Mouse (Mus musculus): ENCODE measurements around the gene Morn1. TPM values are rescaled to one million over a fixed set of nuclear protein-coding genes. Genes with fewer than 3 reads are reported as not detected.

The Morn1 gene
- total and polyA plus RNA-seq, 3 experiments: 3.8 to 8.7 (median 4.0) TPM

DNA sequence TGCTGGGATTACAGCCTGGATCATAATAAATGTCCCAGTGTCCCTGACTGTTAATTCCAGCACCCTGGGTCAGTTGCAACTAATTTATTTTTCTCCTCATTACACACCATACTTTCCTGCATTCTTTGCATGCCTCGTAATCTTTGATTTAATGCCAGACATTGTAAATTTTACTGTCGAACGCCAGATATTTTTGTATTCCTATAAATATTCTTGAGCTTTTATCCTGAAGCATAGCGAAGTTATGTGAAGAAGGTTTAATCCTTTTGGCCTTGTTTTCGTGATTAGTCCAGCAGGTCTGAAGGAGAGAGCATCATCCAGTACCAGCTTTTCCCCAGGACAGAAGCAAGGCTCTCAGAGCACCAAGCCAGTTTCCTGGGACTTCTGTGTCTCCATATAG lies 23.1 kb downstream of the Morn1 start:
- Histone ChIP-seq H3K79me2 (replicated peaks; ENCODE audit: control insufficient read depth, extremely low read depth, insufficient read depth, poor library complexity, severe bottlenecking) (no peaks in the 10 kb centered on the region), H3K9me3 (replicated peaks; ENCODE audit: low read length) (no peaks in the 10 kb centered on the region), H3K4me1 (ENCODE audit: control insufficient read depth in 1 of 2, insufficient read depth in 2 of 2) (no peaks in the 10 kb centered on the region), H3K9ac (ENCODE audit: insufficient read depth, low read depth) (no peak overlapping the region), H3K4me3 (replicated peaks in 1 of 3; ENCODE audit: low read depth in 2 of 3, low read length in 2 of 3, poor library complexity in 1 of 3) (no peak overlapping the region), H3K36me3 (replicated peaks in 1 of 2; ENCODE audit: control insufficient read depth in 1 of 2, insufficient read depth in 1 of 2, low read length in 1 of 2) (peaks cover 21 to 58% of the 10 kb centered on the region in 2 experiments), H3K27me3 (replicated peaks) (no peaks in the 10 kb centered on the region), H3K27ac (ENCODE audit: insufficient read depth, low read depth) (no peak overlapping the region), H3K4me2 (ENCODE audit: insufficient read depth, low read depth, poor library complexity, severe bottlenecking) (no peak overlapping the region)
- dilution Hi-C loops (cut with MboI; ENCODE audit: extremely low pct_ligation_motif_present, extremely low pct_unique_long_range_greater_than_20kb, low sequenced_read_pairs): no loop called here
- no peak for TF ChIP-seq ZMIZ1 (IDR thresholded peaks at IDR 0.05; ENCODE audit: low read depth, low read length)
- TF ChIP-seq SMC3 (IDR thresholded peaks at IDR 0.05; ENCODE audit: low read depth, low read length): no peak
- no peak for TF ChIP-seq MAZ (IDR thresholded peaks at IDR 0.05; ENCODE audit: low read depth, low read length)
- no peak for TF ChIP-seq JUND (conservative IDR thresholded peaks at IDR 0.05; ENCODE audit: low read depth, low read length)
- TF ChIP-seq USF2 (conservative IDR thresholded peaks at IDR 0.05; ENCODE audit: low read depth, low read length): no peak
- no peak for TF ChIP-seq NELFE (IDR thresholded peaks at IDR 0.05; ENCODE audit: low read depth, low read length)
- no peak for TF ChIP-seq RCOR1 (conservative IDR thresholded peaks at IDR 0.05; ENCODE audit: low read depth, low read length)
- no peak for TF ChIP-seq GABPA (IDR thresholded peaks at IDR 0.05; ENCODE audit: insufficient replicate concordance, low read depth, low read length)
- TF ChIP-seq UBTF (IDR thresholded peaks at IDR 0.05; ENCODE audit: low read depth, low read length): no peak
- TF ChIP-seq ETS1 (conservative IDR thresholded peaks at IDR 0.05; ENCODE audit: low read depth, low read length): no peak
- TF ChIP-seq E2F4 (IDR thresholded peaks at IDR 0.05; ENCODE audit: insufficient replicate concordance, low read depth, low read length): no peak
- no peak for TF ChIP-seq PAX5 (IDR thresholded peaks at IDR 0.05; ENCODE audit: low read length)
- no peak for TF ChIP-seq HCFC1 (IDR thresholded peaks at IDR 0.05; ENCODE audit: low read depth, low read length)
- TF ChIP-seq CTCF (conservative IDR thresholded peaks at IDR 0.05 in 1 of 2, IDR thresholded peaks at IDR 0.05 in 1 of 2; ENCODE audit: low read depth in 2 of 2, low read length in 2 of 2): no peak
- TF ChIP-seq CHD1 (IDR thresholded peaks at IDR 0.05; ENCODE audit: low read depth, low read length): no peak
- TF ChIP-seq POLR2A (IDR thresholded peaks at IDR 0.05; ENCODE audit: low read depth, low read length): no peak
- TF ChIP-seq NRF1 (IDR thresholded peaks at IDR 0.05; ENCODE audit: low read depth, low read length): no peak
- TF ChIP-seq POLR2AphosphoS2 (IDR thresholded peaks at IDR 0.05; ENCODE audit: low read depth, low read length): no peak
- no peak for DNase-seq (ENCODE audit: extremely low read depth)
- in situ Hi-C loops (cut with MboI; ENCODE audit: low pct_ligation_motif_present, low pct_unique_long_range_greater_than_20kb, low sequenced_read_pairs): no loop called here

GRCm38 (mm10) chr4:155113766-155114410 lies 27.5 kb downstream of the Morn1 start:
- H3K4me3 ChIP-seq (replicated peaks in 1 of 3; ENCODE audit: low read depth in 2 of 3, low read length in 2 of 3, poor library complexity in 1 of 3): no peak overlapping the region
- peaks cover 18 to 32% of the 10 kb centered on the region in 2 experiments for H3K4me1 ChIP-seq (ENCODE audit: control insufficient read depth in 1 of 2, insufficient read depth in 2 of 2)
- H3K9ac ChIP-seq (ENCODE audit: insufficient read depth, low read depth): no peak overlapping the region
- TF ChIP-seq MEF2A (IDR thresholded peaks at IDR 0.05; ENCODE audit: borderline replicate concordance, low read depth, low read length) (no peak), ZNF384 (IDR thresholded peaks at IDR 0.05; ENCODE audit: low read depth, low read length) (no peak), CHD2 (IDR thresholded peaks at IDR 0.05; ENCODE audit: low read length) (no peak), JUN (IDR thresholded peaks at IDR 0.05; ENCODE audit: insufficient read depth, low read depth, low read length) (no peak), CHD1 (IDR thresholded peaks at IDR 0.05; ENCODE audit: low read depth, low read length) (no peak), MAZ (IDR thresholded peaks at IDR 0.05; ENCODE audit: low read depth, low read length) (no peak), EP300 (IDR thresholded peaks at IDR 0.05; ENCODE audit: low read length) (no peak), PAX5 (IDR thresholded peaks at IDR 0.05; ENCODE audit: low read length) (no peak), JUND (conservative IDR thresholded peaks at IDR 0.05; ENCODE audit: low read depth, low read length) (no peak), E2F4 (IDR thresholded peaks at IDR 0.05; ENCODE audit: insufficient replicate concordance, low read depth, low read length) (no peak), TCF12 (IDR thresholded peaks at IDR 0.05; ENCODE audit: low read depth, low read length) (no peak), KAT2A (IDR thresholded peaks at IDR 0.05; ENCODE audit: insufficient replicate concordance, low read length) (no peak), MYC (IDR thresholded peaks at IDR 0.05; ENCODE audit: low read depth, low read length) (no peak), IRF4 (IDR thresholded peaks at IDR 0.05; ENCODE audit: low read depth, low read length) (no peak), MXI1 (IDR thresholded peaks at IDR 0.05; ENCODE audit: low read depth, low read length) (no peak), GABPA (IDR thresholded peaks at IDR 0.05; ENCODE audit: insufficient replicate concordance, low read depth, low read length) (no peak), MAFK (IDR thresholded peaks at IDR 0.05; ENCODE audit: insufficient replicate concordance, low read length) (no peak), POLR2A (IDR thresholded peaks at IDR 0.05; ENCODE audit: low read depth, low read length) (no peak), RAD21 (IDR thresholded peaks at IDR 0.05; ENCODE audit: low read depth, low read length) (no peak), ETS1 (conservative IDR thresholded peaks at IDR 0.05; ENCODE audit: low read depth, low read length) (no peak)
- H3K36me3 ChIP-seq (replicated peaks in 1 of 2; ENCODE audit: control insufficient read depth in 1 of 2, insufficient read depth in 1 of 2, low read length in 1 of 2): peaks cover 16 to 73% of the 10 kb centered on the region in 2 experiments
- H3K4me2 ChIP-seq (ENCODE audit: insufficient read depth, low read depth, poor library complexity, severe bottlenecking): no peak overlapping the region
- in situ Hi-C loops (cut with MboI; ENCODE audit: low pct_ligation_motif_present, low pct_unique_long_range_greater_than_20kb, low sequenced_read_pairs) (no loop called here), dilution Hi-C loops (cut with MboI; ENCODE audit: extremely low pct_ligation_motif_present, extremely low pct_unique_long_range_greater_than_20kb, low sequenced_read_pairs) (no loop called here)
- H3K27me3 ChIP-seq (replicated peaks): no peaks in the 10 kb centered on the region
- no peaks in the 10 kb centered on the region for H3K79me2 ChIP-seq (replicated peaks; ENCODE audit: control insufficient read depth, extremely low read depth, insufficient read depth, poor library complexity, severe bottlenecking)
- no peaks in the 10 kb centered on the region for H3K9me3 ChIP-seq (replicated peaks; ENCODE audit: low read length)
- no peak for DNase-seq (ENCODE audit: extremely low read depth)
- no peak overlapping the region for H3K27ac ChIP-seq (ENCODE audit: insufficient read depth, low read depth)

Data from CH12.LX (cell line).